Mouse (Mus musculus) adrenal gland, postnatal 0 days (tissue): ENCODE data around the gene Gm49383. TPM values are rescaled to one million over a fixed set of nuclear protein-coding genes. Genes with fewer than 3 reads are reported as not detected.

Source experiments
- microRNA-seq: library from miRNA; unstranded; fragments of <30 nt; microRNA quantifications from one replicate; pipeline ENCODE4, GENCODE M21; 2016; ENCODE audit warnings: borderline replicate concordance; ENCODE audit not compliant: insufficient number of aligned reads
- polyA plus RNA-seq: library from polyadenylated mRNA; unstranded; fragments of >200 nt; fragmentation: Nextera tagmentation; extraction: Ambion mirVana; gene quantifications from 2 replicates; pipeline ENCODE4 v1.2.1, GENCODE M21; 2015

Gm49383 gene
- polyA plus RNA-seq: 8.2 and 10.2 TPM in 2 replicates

GRCm38 (mm10) chr12:69196444-69197377 is at the start of gene Gm49383:
Gene Gm49383 (minus strand): TSS chr12:69197104.

GRCm38 (mm10) chr12:69240876-69241275 is 44.0 kb upstream of the Gm49383 start, which contains the start of gene Klhdc1:
Gene Klhdc1 (plus strand): TSS chr12:69241176.

GRCm38 (mm10) chr12:69227776-69228466 is 31.0 kb upstream of the Gm49383 start, which contains the start of gene Pole2:
Gene Pole2 (minus strand): TSS chr12:69228195.

DNA sequence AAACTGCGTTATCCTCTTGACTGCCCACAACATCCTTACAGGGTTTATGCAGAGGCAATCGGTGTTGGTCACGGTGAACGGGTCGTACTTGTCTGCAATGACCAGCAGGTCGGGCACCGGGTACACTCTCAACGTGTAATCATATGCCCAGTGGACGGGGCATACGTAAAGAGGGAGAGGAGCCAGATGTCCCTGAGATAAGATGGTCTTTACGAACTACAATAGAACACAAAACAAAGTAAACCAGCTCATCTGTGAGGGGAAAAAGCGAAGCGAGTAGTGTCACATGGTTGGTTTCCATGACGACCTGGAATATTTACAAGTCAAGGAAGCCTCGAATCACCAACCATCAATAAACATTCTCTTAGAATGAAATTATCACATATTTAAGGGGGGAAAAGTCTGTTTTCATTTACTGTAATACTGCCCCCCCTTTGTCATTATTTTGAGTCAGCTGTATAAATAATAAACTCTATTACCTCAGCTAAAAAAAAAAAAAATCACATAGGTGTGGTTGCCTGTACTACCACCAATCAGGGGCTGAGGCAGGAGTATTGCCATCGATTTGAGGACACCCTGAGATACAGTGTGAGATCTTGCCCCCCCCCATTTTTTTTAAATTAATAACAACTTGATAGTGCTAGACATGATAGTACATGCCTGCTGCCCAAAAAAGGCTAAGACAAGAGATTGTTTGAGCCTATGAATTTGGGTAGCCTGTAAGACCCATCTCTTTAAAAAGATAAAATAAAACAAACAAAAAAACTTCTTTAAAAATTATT is 7.3 kb upstream of the Gm49383 start, which contains the start of gene Gm49384:
Gm49384 (minus strand) TSS at position 216 of the 782 bp plus-strand sequence.

DNA sequence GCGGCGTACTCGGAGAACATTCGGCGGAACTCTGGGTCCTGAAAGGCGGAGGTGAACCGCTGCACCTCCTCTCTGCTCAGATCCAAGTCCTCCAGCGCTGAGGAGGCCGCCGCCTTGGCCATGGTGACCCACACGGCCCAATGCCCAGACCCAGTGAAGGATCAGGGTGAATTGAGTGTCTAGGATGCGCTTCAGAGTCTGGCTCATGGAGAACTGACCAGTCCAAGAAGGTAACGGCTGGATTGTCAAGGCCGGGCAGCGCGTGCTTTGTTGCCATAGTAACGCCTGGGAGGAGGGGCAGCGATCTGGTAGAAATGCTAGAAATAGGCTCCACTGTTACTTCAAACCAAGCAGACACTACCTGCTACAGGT is 1.2 kb upstream of the Gm49383 start, which contains the start of gene Dnaaf2:
Dnaaf2 (minus strand) TSS at position 266 of the 372 bp plus-strand sequence.

GRCm38 (mm10) chr12:69183583-69184308 is 13.2 kb downstream of the Gm49383 start, which contains the start of the genes Rpl36al and Mgat2:
Gene Rpl36al (minus strand): TSS chr12:69184083.
Gene Mgat2 (plus strand): TSS chr12:69184157.

DNA sequence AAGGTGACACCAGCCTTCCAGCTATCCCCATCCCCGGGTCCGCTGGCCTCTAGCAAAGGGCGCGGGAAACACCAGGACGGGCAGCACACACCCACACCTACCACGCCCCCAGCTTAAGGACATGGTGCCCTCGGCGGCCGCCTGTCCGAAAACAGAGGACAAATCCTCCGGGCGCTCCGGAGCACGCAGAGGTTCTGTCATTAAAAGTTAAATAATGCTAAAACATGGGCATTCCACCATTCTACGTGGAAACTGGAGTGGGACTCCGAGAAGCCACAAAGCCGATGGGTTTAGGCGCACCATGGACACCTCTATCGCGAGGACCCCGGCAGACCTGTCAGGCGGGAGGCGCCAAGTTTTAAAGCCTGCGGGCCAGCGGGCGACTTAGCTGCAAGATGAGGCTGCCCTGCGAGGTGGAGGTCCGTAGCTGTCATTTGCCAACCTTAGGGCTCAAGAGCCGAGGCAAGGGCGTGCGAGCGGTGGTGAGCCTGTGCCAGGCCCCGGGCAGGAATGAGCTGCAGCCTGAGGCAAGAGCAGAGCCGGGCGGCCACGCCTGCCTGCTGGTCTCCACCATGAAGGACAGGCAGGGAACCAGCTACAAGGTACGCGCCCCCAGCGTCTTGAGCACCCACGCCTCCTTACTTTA is 28.3 kb downstream of the Gm49383 start, which contains the start of gene Lrr1:
Lrr1 (plus strand) TSS at position 354 of the 646 bp plus-strand sequence.

GRCm38 (mm10) chr12:69158765-69159577 is 37.9 kb downstream of the Gm49383 start, which contains the start of gene Rps29:
Gene Rps29 (minus strand): TSS chr12:69159186.

Small RNAs within 50 kb of the gene (microRNA-seq; reads per million reads assigned to microRNA genes)
- not detected for gene Gm47287
- gene Gm47295: not detected

Other genes with a start within 250 kb of the Gm49383 start
- gene Rps29, start 37.9 kb downstream of the Gm49383 start, polyA plus RNA-seq: 2,181 and 2,681 TPM in 2 replicates
- gene Lrr1, start 28.3 kb downstream of the Gm49383 start, polyA plus RNA-seq: 7.7 and 9.0 TPM in 2 replicates
- gene Rpl36al, start 13.0 kb downstream of the Gm49383 start, polyA plus RNA-seq: 1,088 and 1,116 TPM in 2 replicates
- gene Mgat2, start 12.9 kb downstream of the Gm49383 start, polyA plus RNA-seq: 66.5 and 81.9 TPM in 2 replicates
- gene Dnaaf2, start 1.3 kb upstream of the Gm49383 start, polyA plus RNA-seq: 3.0 and 7.4 TPM in 2 replicates
- 6.6 and 8.1 TPM in 2 replicates for gene Gm49384, start 7.2 kb upstream of the Gm49383 start, polyA plus RNA-seq
- 8.6 and 11.1 TPM in 2 replicates for gene Pole2, start 31.1 kb upstream of the Gm49383 start, polyA plus RNA-seq
- 37.6 and 40.8 TPM in 2 replicates for gene Klhdc1, start 44.1 kb upstream of the Gm49383 start, polyA plus RNA-seq
- gene Klhdc2, start 99.6 kb upstream of the Gm49383 start, polyA plus RNA-seq: 135 and 144 TPM in 2 replicates
- 49.3 and 77.3 TPM in 2 replicates for gene Nemf, start 160.1 kb upstream of the Gm49383 start, polyA plus RNA-seq
- gene Arf6, start 175.0 kb upstream of the Gm49383 start, polyA plus RNA-seq: 82.0 and 82.7 TPM in 2 replicates
- 1.4 and 1.9 TPM in 2 replicates for gene Gm9887, start 175.4 kb upstream of the Gm49383 start, polyA plus RNA-seq